Mouse (Mus musculus) lung, postnatal 0 days (tissue): ENCODE data around the gene Dscaml1.

Experiments used
- CTCF ChIP-seq: IDR thresholded peaks from 2 replicates; pipeline ENCODE4 v1.5.1; 2016; ENCODE audit warnings: antibody characterized with exemption, mild to moderate bottlenecking
- EP300 ChIP-seq: IDR thresholded peaks from 2 replicates; pipeline ENCODE4 v1.6.1; 2016; ENCODE audit warnings: antibody characterized with exemption, mild to moderate bottlenecking, control low read depth

- TF ChIP-seq EP300 (no peak), CTCF (no peak)
Measured at GRCm38 (mm10) chr9:45401851-45402250, 24.6 kb upstream of the Dscaml1 start.
